Mouse (Mus musculus): ENCODE results near the gene Fxyd1.

DNA sequence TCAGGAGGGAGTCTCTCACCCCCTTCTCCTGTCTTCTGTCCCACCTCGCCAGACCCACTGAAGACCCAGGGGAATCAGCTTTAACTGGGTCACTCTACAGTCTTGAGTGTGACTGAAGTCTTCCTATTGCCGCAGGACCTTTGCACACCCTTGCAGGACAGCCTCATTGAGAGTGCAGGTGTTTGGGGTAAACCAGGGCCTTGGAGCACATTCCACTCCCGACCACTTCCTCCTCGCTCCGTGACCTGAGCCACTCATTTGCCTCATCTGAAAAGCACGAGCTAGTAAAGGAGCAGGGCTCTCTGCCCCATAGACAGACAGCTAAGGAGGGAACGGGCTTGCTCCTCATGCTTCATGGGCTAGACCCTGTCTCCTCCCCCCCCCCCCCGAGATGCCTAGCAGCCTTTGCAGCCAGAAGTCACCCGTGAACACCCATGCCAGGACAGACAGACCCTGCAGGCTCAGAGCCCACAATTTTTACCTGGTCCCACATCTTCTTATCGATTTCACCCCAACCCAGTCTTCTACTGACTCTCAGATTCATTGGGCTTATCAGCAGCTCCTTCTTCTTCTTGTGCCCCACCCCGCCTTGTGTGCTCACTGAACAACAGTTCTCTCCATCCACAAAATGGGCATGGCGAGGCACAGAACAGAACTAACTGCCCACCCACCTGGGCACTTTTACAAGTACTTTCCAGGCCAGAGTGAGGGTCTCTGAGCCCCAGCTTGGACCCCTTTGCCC, 16.5 kb downstream of the Fxyd1 start:
- TF ChIP-seq POLR2A (IDR thresholded peaks at IDR 0.05; ENCODE audit: insufficient read depth, low read depth, low read length) (no peak), CTCF (IDR thresholded peaks at IDR 0.05; ENCODE audit: insufficient read depth, low read depth, low read length) (no peak)
